Mouse (Mus musculus): ENCODE measurements at regions not wholly inside any gene's neighbourhood (a gene's known extent, or its start where the extent isn't known, plus 50 kb on each side); places are given as distances from the start of the nearest gene placed in this dataset.

DNA sequence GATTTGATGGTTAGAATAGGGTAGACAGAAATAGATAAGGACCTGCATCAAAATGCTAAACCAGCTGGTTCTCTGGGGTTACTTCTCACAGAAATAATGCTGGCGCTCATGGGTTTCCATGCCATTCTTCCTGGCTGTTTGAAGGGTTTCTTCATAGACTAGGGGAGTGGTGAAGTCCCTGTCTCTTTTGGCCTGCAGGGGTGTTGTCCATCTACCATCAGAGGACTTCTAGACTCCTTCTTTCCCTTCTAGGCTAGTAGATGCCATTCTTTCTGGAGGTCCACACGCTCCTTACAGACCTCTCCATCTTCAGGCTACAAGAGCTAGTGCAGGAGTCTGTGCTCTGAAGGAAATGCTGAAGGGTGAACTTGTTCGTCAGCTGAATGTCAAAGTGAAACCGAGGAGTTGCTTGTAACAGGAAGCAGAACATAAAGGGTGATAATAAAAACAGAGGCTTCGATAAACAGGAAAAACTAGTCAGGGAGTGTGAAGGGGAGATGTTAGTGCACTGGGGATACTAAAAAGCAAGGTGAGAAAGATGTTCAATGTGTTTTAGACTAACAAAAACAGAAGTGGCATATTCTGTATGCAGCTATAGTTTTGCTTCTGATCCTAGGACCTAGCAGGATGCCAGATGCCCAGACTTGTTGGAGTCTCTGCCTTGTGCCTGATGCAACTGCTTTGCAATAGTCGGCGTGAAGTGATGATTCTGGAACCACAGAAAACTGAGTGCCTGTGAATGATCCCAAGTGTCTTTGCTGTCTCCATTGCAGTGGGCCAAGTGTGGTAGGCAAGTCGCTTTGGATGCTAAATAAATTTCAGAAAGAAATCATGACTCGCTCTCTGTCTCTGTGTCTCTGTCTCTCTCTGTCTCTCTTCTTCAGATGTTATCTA lies 335.1 kb downstream of the Rnd3 start:
- TF ChIP-seq CTCF (IDR thresholded peaks at IDR 0.05; ENCODE audit: low read depth) (0 out of 2 replicates have a peak, but pooled peaks have one; percentile 15), EP300 (IDR thresholded peaks at IDR 0.05; ENCODE audit: low read depth) (no peak)

All from liver, postnatal 0 days (tissue).